Mouse (Mus musculus) frontal cortex, postnatal 14 days (tissue): ENCODE measurements around the gene Fgf12.
A peak's percentile ranks its signal among the peaks of the same experiment; 100 is the strongest.

Experiments used
- DNase-seq, 2 experiments: peaks; one replicate each; pipeline ENCODE4 v3.0.0; 2022; ENCODE audit warnings: low spot score in 2 of 2

Fgf12 gene

GRCm38 (mm10) chr16:28336700-28337099, 416.2 kb downstream of the Fgf12 start:
- no peak for DNase-seq

DNA sequence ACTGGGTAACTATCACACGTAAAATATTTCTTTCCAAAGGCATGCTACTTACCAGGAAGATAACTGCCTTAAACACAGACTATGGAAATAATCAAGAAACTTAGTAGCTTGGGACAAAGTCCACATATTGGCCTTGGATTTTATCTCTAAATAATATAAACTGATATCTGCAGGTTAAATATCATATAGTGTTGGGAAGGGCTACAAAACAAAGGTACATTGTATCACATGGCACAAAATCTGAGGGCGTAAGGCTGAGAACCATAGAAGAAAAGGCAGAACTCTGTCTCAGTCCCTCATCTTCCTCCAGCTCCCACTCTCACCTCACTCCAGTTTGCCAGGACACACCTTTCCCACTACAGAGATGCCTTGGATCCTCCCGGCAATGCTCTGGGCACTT, 417.8 kb downstream of the Fgf12 start:
- DNase-seq: no peak

GRCm38 (mm10) chr16:28323576-28323975, 429.3 kb downstream of the Fgf12 start:
- no peak for DNase-seq

- DNase-seq: no peak
These were observed 441.2 kb downstream of the Fgf12 start for GRCm38 (mm10) chr16:28311618-28312017.

GRCm38 (mm10) chr16:28303889-28304288, 449.0 kb downstream of the Fgf12 start:
- DNase-seq: no peak

DNA sequence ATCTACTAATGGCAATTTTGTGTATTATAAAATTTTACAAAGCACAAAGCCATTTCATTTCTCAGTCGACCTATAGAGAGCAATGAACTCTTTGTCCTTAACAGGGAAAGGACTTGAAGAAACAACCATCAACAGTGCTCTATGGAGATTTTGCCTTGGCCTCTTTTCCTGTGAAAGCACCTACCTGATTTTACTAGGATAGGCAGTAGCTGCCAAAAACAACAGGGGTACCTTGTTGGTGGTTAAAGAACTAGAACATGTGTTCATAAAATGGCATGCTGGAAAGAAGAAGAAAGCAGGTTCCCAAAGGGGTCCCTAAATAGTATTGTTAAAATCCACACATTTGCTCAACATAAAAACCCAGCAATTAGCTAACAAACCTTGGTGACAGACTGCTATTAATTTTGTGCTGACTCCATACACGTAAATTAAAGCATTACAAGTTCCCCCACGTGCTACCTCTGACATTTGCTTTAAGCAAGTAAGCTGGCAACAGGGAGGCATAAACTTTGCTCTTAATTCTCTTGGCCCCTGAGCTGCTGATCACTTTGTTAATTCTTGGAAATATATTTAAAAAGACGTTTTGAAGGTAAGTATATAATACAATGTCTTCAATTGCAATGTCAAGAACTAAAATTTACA, 463.1 kb downstream of the Fgf12 start:
- no peak for DNase-seq

GRCm38 (mm10) chr16:28257904-28258303, 495.0 kb downstream of the Fgf12 start:
- no peak for DNase-seq

DNA sequence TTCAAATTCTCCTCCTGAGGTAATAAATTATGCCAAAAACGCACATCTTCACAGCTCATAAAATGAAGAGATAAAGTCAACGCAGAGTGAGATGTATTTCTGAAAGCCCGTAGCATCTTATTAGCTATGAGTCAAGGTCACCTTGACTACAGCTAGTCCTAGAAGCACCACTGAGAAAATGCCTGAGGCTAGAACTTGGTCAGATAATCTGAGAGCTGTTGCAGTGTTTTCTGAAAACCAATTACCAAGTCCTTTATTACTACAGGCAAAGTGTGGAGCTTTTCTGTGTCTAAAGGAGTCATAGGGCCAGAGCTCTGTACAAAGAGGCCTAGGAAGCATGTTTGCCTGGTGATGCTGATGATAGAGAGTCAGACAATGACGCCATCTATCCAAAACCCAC, 498.6 kb downstream of the Fgf12 start:
- DNase-seq: no peak

DNA sequence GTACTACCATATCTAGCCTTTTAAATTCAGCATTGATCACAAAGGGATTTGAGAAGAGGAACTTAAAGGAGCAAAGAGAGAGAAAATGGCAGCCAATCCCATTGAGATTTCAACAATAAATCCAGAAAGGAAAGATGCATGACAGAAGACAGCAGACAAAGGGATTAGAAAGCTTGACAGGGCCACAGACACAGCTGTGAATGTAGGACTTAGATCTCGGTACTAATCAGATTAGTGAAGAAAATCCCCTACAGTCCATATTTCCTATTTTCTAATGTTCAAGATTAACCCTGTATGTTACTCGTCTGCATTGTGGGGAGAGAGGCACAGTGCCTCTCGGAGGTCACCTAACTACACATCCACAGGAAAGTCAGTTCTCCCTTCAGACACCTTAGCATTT, 500.9 kb downstream of the Fgf12 start:
- no peak for DNase-seq

GRCm38 (mm10) chr16:28242867-28243649, 509.8 kb downstream of the Fgf12 start:
- no peak for DNase-seq

- no peak for DNase-seq
These were observed 513.5 kb downstream of the Fgf12 start for GRCm38 (mm10) chr16:28239382-28239781.

GRCm38 (mm10) chr16:28238019-28238868, 514.6 kb downstream of the Fgf12 start:
- peak; percentile 10 to 18 for DNase-seq

DNA sequence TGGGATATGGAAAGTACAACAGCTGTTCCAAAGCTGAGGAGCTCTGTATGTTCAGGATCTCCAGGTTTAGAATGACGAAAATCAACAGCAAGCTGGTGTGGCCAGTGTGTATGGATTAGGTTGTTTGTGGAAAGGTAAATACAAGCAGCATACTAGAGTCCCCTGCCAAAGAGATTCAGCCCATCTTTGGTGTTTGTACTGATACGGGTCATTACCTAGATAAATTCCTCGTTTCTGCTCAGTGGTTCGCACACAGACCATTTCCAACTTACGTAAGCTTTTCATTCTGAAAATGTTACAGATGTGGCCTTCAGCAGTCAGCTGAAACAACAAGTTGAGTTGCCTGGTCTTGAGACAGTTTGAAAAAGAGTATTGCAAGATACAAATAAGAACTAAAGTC, 536.9 kb downstream of the Fgf12 start:
- no peak for DNase-seq

DNA sequence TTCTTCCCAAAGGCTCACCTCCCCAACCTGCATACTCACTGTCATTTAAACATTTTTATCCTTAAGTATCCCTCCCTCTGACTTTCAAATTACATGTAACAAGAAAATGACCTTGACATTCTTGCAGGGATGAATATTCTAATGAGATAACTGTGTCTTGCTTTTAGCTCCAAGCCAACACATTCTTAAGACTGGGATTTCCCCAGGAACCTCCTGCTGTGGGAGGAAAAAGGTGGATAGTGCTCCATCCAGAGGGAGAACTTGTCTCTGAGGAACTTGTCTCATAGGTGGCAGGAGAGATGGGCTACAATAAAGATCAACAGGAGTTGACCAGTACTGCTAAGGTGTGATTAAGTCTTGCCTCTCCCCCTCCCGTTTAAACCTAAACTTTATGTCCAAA, 540.5 kb downstream of the Fgf12 start:
- DNase-seq: no peak

GRCm38 (mm10) chr16:28156443-28156842, 596.4 kb downstream of the Fgf12 start:
- no peak for DNase-seq

GRCm38 (mm10) chr16:28140972-28141371, 611.9 kb downstream of the Fgf12 start:
- no peak for DNase-seq

DNA sequence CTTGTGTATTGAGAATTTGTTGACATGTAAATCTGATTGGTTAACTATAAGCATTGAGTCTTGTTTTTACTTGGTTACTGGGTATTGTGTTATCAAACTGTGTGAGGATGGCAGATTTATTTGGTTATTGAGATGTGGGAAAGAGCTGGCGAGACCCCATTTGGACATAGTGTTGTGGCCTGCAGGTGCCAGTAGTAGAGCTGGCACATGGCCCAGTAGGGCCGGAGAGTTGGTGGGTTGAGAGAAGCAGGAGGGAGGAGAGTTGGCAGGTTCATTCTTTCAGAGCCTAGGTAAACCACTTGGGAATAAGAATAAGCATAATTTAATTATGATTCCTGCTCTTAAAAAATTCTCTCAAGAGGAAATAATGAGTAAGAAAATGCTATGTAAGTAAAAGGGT, 625.9 kb downstream of the Fgf12 start:
- no peak for DNase-seq
